Mouse (Mus musculus): ENCODE measurements around the gene Ext2.

DNA sequence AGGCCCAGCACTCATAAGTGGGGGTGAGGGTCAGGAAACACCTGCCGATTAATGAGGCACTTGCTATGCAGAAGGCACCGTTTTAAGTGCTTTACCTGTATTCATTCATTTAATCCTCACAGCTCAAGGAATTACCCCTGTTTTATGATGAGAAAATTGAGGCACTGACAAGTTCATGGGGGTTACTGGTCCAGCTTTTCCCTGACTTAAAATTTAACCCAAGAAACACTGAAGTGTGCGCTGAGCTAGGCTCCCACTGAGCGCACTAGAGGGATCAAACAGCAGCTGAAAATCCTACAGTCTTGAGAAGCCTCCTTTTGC, 49.6 kb downstream of the Ext2 start:
- TF ChIP-seq CTCF (IDR thresholded peaks at IDR 0.05; ENCODE audit: control insufficient read depth, insufficient read depth, insufficient read length), result no peak
- TF ChIP-seq CEBPB (IDR thresholded peaks at IDR 0.05; ENCODE audit: low read depth), result no peak

Measured in C2C12 (cell line).